Mouse (Mus musculus): ENCODE data around the gene Sh2d4b.

Gene Sh2d4b

GRCm38 (mm10) chr14:40893196-40893595 lies at the start of gene Sh2d4b:
TSS of gene Sh2d4b (minus strand) at chr14:40893266.
- no peak for DNase-seq

GRCm38 (mm10) chr14:40942429-40942828 lies 49.4 kb upstream of the Sh2d4b start:
- no peak for DNase-seq

DNA sequence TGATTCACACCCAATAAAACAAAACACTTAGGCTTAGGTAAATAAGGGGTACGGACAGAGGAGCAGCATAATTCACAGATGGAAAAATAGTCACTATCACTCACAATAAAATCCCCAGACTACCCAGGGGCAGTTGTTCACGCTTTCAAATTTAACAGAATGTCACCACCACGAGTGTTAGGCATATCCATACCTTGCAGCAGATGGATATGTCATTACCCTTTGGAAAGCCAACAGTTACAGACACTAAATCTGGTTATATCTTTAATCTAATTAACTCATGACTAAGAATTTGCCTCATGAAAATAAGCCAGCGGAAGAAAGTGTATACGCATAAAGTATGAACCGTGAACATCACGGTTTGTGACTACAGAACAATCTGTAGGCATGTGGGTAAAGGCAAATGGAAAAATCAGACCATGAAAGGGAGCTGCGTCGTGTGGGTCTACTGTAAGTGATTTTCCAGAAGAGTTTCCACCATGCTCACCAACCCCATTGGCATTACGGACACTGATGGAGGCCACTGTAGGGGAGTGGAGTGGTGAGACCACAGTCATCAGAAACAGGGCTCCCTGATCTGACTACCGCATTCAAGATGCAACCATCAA lies 45.4 kb upstream of the Sh2d4b start:
- no peak for DNase-seq

DNA sequence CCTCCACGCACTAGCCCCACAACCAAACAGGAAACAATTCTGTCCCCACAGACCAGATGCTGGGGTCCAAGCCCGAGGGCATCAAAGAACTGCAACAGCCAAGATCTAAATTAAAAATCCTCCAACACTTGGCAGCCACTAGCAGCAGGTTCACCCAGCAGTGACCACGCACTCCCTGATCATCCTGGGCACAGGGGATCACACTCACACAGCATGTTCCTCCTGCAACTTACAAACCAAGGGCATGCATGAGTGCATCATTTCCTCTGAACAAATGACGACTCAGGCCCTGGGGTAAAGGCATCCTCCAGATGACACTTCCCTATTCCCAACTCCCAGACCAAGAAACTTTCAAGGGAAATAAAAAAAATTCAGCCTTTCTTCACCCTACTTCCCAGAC lies 44.0 kb upstream of the Sh2d4b start:
- no peak for DNase-seq

DNA sequence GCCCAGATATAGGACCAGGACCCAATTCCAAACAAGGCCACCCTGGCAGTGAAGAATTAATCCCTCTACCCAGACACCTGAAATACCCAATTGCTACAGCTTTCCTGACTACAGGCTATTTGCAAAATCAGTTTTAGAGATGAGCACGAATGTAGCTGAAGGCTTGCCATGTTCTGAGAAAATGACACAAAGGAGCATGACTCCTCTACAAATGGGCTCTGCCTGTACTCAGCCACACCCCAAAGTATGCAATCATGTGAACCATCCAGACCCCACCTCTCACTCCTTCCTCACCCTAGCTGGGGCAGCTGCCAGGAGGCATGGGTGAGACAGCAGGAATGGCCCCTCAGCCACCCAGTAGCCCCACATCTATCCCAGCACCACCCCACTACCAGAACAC lies 42.4 kb upstream of the Sh2d4b start:
- DNase-seq = no peak

DNA sequence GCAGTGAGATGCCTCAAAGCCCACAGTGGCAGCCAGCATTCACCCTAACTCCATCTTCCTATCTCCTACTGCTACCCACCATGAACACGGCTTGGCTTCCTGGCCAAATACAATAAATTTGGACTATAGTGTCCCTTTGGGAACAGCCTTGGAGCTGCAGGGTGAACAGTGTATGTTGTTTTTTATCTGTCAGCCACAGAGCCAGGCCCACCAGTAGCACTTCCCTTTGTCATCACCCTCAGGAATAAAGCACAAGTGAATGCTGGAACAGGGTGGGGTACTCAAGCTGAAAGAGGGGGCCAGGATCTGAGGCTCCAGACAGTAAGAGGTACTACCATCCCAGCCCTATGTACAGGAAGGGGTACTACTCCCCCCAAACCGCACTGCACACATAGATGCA lies 42.0 kb upstream of the Sh2d4b start:
- no peak for DNase-seq

- no peak for DNase-seq
These were observed 40.3 kb upstream of the Sh2d4b start for GRCm38 (mm10) chr14:40933328-40933727.

DNA sequence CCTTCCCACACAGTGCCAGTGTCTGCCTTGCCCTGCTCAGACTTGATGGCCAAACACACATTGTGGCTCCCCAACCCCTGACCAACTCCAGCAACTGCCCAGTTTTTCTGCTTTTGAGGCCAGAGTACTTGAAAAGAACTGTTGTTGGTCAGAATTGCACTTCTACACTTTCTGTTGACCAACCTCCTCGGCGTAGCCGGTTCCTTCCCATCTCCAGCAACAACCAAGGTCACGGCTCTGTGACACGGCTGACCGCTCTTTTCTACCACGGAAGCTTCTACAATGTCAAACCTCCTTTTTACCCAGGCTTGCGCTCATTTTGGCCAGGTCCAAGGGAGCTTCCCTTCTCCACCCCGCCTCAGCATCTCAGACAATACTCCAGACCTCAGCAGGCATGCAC lies 39.2 kb upstream of the Sh2d4b start:
- no peak for DNase-seq

DNA sequence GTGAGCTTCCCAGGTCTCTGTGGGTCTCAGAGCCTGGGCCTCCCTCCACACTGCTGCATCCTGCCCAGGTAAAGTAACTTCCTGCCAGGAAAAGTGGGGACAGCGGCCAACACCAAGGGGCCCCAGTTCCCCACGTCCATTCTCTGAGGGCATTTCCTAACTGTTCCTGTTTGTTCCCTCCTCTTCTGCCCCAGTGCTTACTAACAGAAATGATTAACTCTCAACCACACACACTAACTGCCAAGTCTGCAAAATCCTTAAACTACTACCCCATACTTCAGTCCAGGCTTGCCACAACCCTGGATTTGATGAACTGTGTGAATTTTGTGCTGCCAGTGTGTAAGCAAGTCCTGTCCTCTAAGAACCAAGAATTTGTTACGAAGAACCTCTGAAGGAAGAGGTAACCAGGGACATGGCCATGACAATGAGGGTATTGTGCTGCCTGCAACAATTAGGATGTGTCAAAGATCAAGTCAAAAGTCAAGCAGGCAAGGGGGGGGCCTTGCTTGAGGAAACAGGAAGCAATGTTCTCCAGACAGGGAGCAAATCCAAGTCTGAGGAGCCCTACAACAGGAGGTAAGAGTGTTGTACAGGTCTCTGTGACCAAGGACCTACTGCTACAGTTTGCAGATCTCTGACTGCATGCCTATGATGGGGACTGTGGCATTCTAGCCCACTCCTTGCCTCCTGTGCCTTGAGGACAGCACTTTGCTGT lies 38.2 kb upstream of the Sh2d4b start:
- DNase-seq = no peak

GRCm38 (mm10) chr14:40929943-40930342 lies 36.9 kb upstream of the Sh2d4b start:
- no peak for DNase-seq

- DNase-seq = no peak
These were observed 35.8 kb upstream of the Sh2d4b start for GRCm38 (mm10) chr14:40928897-40929296.

- DNase-seq = no peak
These were observed 34.0 kb upstream of the Sh2d4b start for GRCm38 (mm10) chr14:40927041-40927440.

DNA sequence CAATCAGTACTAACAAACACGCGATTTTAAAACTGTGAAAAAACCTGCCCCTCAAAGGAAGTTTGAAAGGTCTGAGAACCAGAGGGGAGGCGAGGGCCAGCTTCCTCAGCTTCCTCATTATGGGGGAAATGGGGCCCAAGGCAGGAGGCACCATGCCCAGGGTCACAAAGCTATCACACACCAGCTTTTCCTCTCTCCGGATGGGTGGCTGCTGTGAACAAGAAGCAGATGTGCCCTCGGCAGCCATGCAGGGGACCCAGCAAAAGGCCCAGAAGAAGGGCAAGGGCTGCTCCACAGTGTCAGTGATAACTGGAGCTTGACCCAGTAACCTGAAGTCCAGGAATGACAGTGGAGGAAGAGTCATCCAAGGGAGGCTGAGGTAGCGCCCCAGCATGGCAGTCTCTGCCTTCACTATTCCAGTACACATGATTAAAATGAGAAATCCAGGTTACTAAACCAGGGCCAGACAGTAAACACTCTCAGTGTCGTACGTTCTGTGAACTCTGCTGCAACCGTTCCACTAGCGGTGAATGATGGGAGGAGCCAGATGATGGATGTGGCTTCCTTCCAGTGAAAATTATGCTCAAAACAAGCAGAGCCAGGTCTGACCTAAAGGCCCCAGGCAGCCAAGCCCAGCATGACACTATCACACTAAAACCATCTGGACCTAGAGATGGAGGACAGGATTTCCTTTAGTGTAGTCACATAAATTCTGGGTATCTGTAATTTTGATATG lies 31.5 kb upstream of the Sh2d4b start:
- no peak for DNase-seq

- DNase-seq = no peak
These were observed 28.2 kb upstream of the Sh2d4b start for GRCm38 (mm10) chr14:40921241-40921640.

GRCm38 (mm10) chr14:40919521-40919920 lies 26.5 kb upstream of the Sh2d4b start:
- DNase-seq = no peak

- DNase-seq = no peak
These were observed 25.4 kb upstream of the Sh2d4b start for GRCm38 (mm10) chr14:40918477-40918876.

- DNase-seq = peak; percentile 90
These were observed 24.6 kb upstream of the Sh2d4b start for GRCm38 (mm10) chr14:40917632-40918031.

DNA sequence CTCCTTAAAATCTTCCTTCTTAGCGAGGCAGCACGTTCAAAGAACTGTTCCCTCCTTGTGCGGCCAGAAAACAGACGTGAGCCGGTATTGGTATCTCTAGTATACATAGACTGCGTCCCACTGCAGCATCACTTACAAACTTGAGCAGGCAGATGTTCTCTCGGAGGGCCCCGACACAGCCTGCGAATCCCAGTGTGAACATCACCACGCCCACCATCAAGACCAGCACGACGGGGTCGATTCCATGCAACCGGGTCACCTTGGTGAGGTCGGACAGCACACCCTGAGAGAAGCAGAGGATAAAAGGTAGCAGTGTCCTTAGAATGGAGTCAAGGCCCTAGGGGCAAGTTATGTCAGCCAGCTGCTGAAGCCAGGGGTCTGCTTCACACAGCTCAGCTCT lies 23.6 kb upstream of the Sh2d4b start:
- no peak for DNase-seq

DNA sequence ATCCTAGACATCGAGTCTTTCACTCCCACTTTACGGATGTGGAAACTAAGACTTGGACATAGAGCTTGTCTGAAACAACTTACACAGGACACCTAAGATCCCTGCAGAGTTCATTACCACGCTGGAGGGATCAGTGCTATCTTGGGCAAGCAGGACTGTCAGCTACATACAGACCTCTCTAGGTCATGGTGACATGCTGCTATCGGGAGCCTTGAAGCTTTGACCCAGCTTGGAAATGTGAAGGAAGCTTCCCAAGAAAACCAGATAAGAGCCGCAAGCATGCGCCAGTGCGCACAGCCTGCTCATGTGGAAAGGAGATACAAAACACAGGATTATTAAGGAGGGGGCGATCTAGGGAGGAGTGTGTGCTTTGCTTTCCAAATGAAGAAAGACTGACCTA lies 22.8 kb upstream of the Sh2d4b start:
- no peak for DNase-seq

GRCm38 (mm10) chr14:40914701-40915100 lies 21.6 kb upstream of the Sh2d4b start:
- no peak for DNase-seq

- DNase-seq = no peak
These were observed 20.6 kb upstream of the Sh2d4b start for GRCm38 (mm10) chr14:40913709-40914108.

DNA sequence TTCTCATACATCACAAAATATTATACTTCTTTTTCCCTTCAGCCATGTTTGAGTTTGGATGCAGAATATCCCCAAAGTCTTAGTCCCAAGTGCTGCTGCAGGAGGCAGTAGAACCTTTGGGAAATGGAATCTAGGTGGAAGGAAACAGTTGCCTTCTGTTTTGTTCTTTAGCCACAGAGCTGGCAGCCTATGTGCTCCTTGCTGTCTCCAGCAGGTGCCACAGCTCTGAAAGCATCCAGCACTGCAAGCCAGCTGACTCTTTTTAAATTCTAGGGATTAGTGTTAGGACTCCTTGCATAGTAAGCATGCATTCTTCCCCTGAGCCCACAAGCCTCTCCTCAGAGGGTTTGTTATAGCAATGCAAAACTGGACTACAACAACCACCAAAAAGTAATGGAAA lies 18.5 kb upstream of the Sh2d4b start:
- no peak for DNase-seq

DNA sequence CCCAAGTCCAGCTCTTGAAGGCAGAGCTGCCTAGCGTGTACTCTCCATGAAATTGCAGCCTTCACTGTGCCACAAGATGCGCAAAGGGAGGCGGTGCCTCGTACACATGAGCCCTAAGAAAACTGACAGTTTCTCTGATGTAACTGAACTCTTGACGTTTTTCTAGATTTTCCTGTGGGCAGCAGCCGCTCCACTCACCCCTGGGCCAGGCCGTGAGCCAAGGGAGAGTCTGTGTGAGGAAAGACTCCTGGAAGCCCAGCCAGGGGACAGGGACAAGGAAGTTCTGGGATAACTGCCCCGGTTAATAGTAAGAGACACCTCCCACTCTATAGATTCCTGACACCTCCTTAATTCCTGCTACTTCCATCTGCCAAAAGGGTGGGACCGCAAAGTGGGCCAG lies 15.7 kb upstream of the Sh2d4b start:
- DNase-seq = no peak

DNA sequence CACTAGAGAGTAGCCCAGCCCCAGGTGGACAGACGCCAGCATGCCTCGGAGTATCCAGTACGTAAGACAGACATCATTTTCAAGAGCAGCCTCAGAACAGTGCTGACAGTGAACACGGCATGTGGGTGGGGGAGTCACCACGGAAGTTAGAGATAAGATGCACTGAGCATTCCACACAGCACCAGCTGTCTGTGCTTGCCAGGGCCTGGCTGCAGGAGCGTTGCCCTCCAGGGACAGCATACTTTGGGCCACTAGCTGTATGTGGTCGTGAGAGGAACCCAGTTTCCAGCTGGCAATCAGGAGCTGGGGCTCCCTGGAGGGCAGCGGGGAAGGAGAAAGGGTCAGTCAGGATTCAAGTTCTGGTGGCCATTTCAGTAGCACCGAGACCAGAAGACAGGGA lies 13.7 kb upstream of the Sh2d4b start:
- DNase-seq = no peak

Measured in right cerebral cortex, postnatal 14 days (tissue).